Mouse (Mus musculus): ENCODE results near the gene Vmn1r210.
"Not testable (repeated sequence)": the region's sequence is repeated elsewhere in the genome, so short reads cannot be mapped to it uniquely, and the experiment has no call there.

GRCm38 (mm10) chr13:22784159-22784558, 47.0 kb downstream of the Vmn1r210 start:
- TF ChIP-seq POLR2A (IDR thresholded peaks at IDR 0.05; ENCODE audit: borderline replicate concordance, control insufficient read depth, low read depth, low read length); CTCF (IDR thresholded peaks at IDR 0.05; ENCODE audit: control insufficient read depth, insufficient read depth, low read length): not testable (repeated sequence)

Data from bone marrow, adult 2 months (tissue).